Comparison of ENCODE assay signal across 8 mouse cellular contexts in genomic region chr11:78512025-78512957, GRCm38 (mm10). TPM values are rescaled to one million over a fixed set of nuclear protein-coding genes. Genes with fewer than 3 reads are reported as not detected.
DNase-seq lines count a peak whose midpoint lies in the region; ATAC-seq and TF ChIP-seq lines count a peak whose summit lies in the region.

TSS of gene Tmem199 (minus strand) at chr11:78512172.
TSS of gene Poldip2 (plus strand) at chr11:78512193.

- peak; percentile 98 to 99 for TF ChIP-seq POLR2A in MEL (IDR thresholded peaks at IDR 0.05; ENCODE audit: control insufficient read depth in 1 of 2, insufficient read depth in 1 of 2, low read depth in 1 of 2, low read length in 2 of 2, poor library complexity in 1 of 2)
- TF ChIP-seq POLR2A in cerebellum, adult 2 months (IDR thresholded peaks at IDR 0.05; ENCODE audit: borderline replicate concordance, insufficient read depth, low read length): peak; percentile 91

- peak within 1 kb of the TSS; percentile 84 for H3K27ac ChIP-seq in MEL (ENCODE audit: control insufficient read depth, low read depth, low read length)
- H3K27ac ChIP-seq in cerebellum, adult 2 months (ENCODE audit: insufficient read depth, low read length): peak within 1 kb of the TSS; percentile 95
- H3K27ac ChIP-seq in lung, embryonic 16.5 days (ENCODE audit: low read length): peak within 1 kb of the TSS; percentile 83

- 1% methylated on average over 67 of the region's 67 CpGs for WGBS in cerebellum, adult 2 months
- under 1% methylated on average over 56 of the region's 67 CpGs for WGBS in lung, embryonic 16.5 days

- no peaks in the 10 kb centered on the region for H3K27me3 ChIP-seq in MEL (ENCODE audit: control insufficient read depth in 1 of 2, insufficient read depth in 2 of 2, low read length in 2 of 2)
- no peaks in the 10 kb centered on the region for H3K27me3 ChIP-seq in cerebellum, adult 2 months (ENCODE audit: control insufficient read depth, insufficient read depth, low read length)
- no peaks in the 10 kb centered on the region for H3K27me3 ChIP-seq in lung, embryonic 16.5 days (ENCODE audit: control insufficient read depth, insufficient read depth, low read depth, low read length)

- H3K4me2 ChIP-seq in lung, embryonic 16.5 days (ENCODE audit: low read depth, low read length): peak within 1 kb of the TSS; percentile 91

- peaks cover 25% of the 10 kb centered on the region for H3K79me2 ChIP-seq in MEL (ENCODE audit: control insufficient read depth, insufficient read depth, low read length, poor library complexity)

- 0 out of 6 replicates have a peak, but pooled peaks of 1 of the 3 experiments have one; percentile 0 for TF ChIP-seq CTCF in MEL (IDR thresholded peaks at IDR 0.05 in 2 of 3, conservative IDR thresholded peaks at IDR 0.05 in 1 of 3; ENCODE audit: control insufficient read depth in 1 of 3, insufficient read depth in 1 of 3, low read depth in 2 of 3, low read length in 3 of 3, poor library complexity in 1 of 3, severe bottlenecking in 1 of 3)
- no peak for TF ChIP-seq CTCF in cerebellum, adult 2 months (IDR thresholded peaks at IDR 0.05; ENCODE audit: borderline replicate concordance, insufficient read depth, low read depth, low read length)

- peak within 1 kb of the TSS; percentile 98 for H3K9ac ChIP-seq in MEL (ENCODE audit: control insufficient read depth, low read depth, low read length, poor library complexity, severe bottlenecking)
- H3K9ac ChIP-seq in lung, embryonic 16.5 days (ENCODE audit: low read length): peak within 1 kb of the TSS; percentile 99

- peak; percentile 97 for DNase-seq in MEL (ENCODE audit: low read depth, low spot score)
- peak; percentile 89 to 91 for DNase-seq in cerebellum, adult 2 months
- peak; percentile 90 for DNase-seq in forelimb bud, embryonic 11.5 days (ENCODE audit: low read depth, low spot score)
- peak; percentile 41 for DNase-seq in layer of hippocampus, adult 9-10 months (ENCODE audit: low spot score)
- DNase-seq in ovary, postnatal 10 days (ENCODE audit: low spot score): peak; percentile 62
- DNase-seq in thymus, postnatal 10 days (ENCODE audit: low spot score in 2 of 2): peak; percentile 83 to 88

- TF ChIP-seq RAD21 in MEL (IDR thresholded peaks at IDR 0.05; ENCODE audit: low read depth, low read length): no peak

- H3K9me3 ChIP-seq in MEL (replicated peaks; ENCODE audit: insufficient read depth, low read length): no peaks in the 10 kb centered on the region
- no peaks in the 10 kb centered on the region for H3K9me3 ChIP-seq in lung, embryonic 16.5 days (ENCODE audit: control insufficient read depth, low read length)

- H3K36me3 ChIP-seq in MEL (ENCODE audit: control insufficient read depth in 1 of 2, insufficient read depth in 2 of 2, low read length in 2 of 2): peaks cover 18 to 20% of the 10 kb centered on the region in 2 experiments
- peaks cover 29% of the 10 kb centered on the region for H3K36me3 ChIP-seq in lung, embryonic 16.5 days (ENCODE audit: control insufficient read depth, insufficient read depth, low read length)

- peak; percentile 93 to 95 for ATAC-seq in hematopoietic stem cell, adult 5-6 weeks (replicated peaks in 1 of 2; ENCODE audit: insufficient read depth in 1 of 2, low FRiP score in 2 of 2, low TSS enrichment in 1 of 2, low read depth in 1 of 2, poor library complexity in 2 of 2, severe bottlenecking in 2 of 2)
- ATAC-seq in lung, embryonic 16.5 days (ENCODE audit: low read depth): peak; percentile 99

- H3K4me3 ChIP-seq in MEL (ENCODE audit: control insufficient read depth in 1 of 2, insufficient read depth in 1 of 2, low read depth in 2 of 2, low read length in 2 of 2): peak within 1 kb of the TSS; percentile 88 to 93
- peak within 1 kb of the TSS; percentile 83 for H3K4me3 ChIP-seq in cerebellum, adult 2 months (replicated peaks; ENCODE audit: insufficient read depth, low read depth, low read length)
- peak within 1 kb of the TSS; percentile 91 for H3K4me3 ChIP-seq in lung, embryonic 16.5 days (ENCODE audit: low read length)

- TF ChIP-seq EP300 in MEL (IDR thresholded peaks at IDR 0.05; ENCODE audit: low read depth in 1 of 2, low read length in 2 of 2): 0 out of 4 replicates have a peak, but pooled peaks of 1 of the 2 experiments have one; percentile 34

- peaks cover 0 to 12% of the 10 kb centered on the region in 2 experiments; a peak in 3 of 4 replicates for H3K4me1 ChIP-seq in MEL (ENCODE audit: control insufficient read depth in 1 of 2, insufficient read depth in 2 of 2, low read length in 2 of 2)
- peaks cover 14% of the 10 kb centered on the region; the same call in 1 of the 2 replicates for H3K4me1 ChIP-seq in cerebellum, adult 2 months (ENCODE audit: control insufficient read depth, insufficient read depth, low read length)
- peaks cover 16% of the 10 kb centered on the region for H3K4me1 ChIP-seq in lung, embryonic 16.5 days (replicated peaks; ENCODE audit: control insufficient read depth, insufficient read depth, low read length)

TF ChIP-seq in MEL, 35 proteins besides CTCF, POLR2A, EP300 and RAD21 (continues in another document):
- TF ChIP-seq TCF12 (IDR thresholded peaks at IDR 0.05; ENCODE audit: low read depth, low read length): peak; percentile 74
- peak; percentile 96 for TF ChIP-seq USF1 (IDR thresholded peaks at IDR 0.05; ENCODE audit: low read depth, low read length)
- TF ChIP-seq E2F4 (IDR thresholded peaks at IDR 0.05; ENCODE audit: borderline replicate concordance, low read depth, low read length): no peak; the same call in 1 of the 2 replicates
- no peak for TF ChIP-seq MYB (IDR thresholded peaks at IDR 0.05; ENCODE audit: low read depth, low read length)
- no peak for TF ChIP-seq ZNF384 (IDR thresholded peaks at IDR 0.05; ENCODE audit: low read depth, low read length)
- TF ChIP-seq HCFC1 (IDR thresholded peaks at IDR 0.05; ENCODE audit: low read depth, low read length): peak; percentile 89
- peak; percentile 87 for TF ChIP-seq MAX (IDR thresholded peaks at IDR 0.05; ENCODE audit: low read length)
- TF ChIP-seq TBP (IDR thresholded peaks at IDR 0.05; ENCODE audit: low read depth, low read length): peak; percentile 86
- TF ChIP-seq POLR2AphosphoS5 (IDR thresholded peaks at IDR 0.05; ENCODE audit: borderline replicate concordance, low read depth, low read length): no peak
- 0 out of 2 replicates have a peak, but pooled peaks have one; percentile 46 for TF ChIP-seq CHD1 (IDR thresholded peaks at IDR 0.05; ENCODE audit: low read depth, low read length)
- no peak; the same call in 1 of the 2 replicates for TF ChIP-seq UBTF (IDR thresholded peaks at IDR 0.05; ENCODE audit: borderline replicate concordance, insufficient read depth, low read depth, low read length)
- peak; percentile 51; the same call in 1 of the 2 replicates for TF ChIP-seq BHLHE40 (IDR thresholded peaks at IDR 0.05; ENCODE audit: borderline replicate concordance, low read depth, low read length)
- TF ChIP-seq JUND (IDR thresholded peaks at IDR 0.05; ENCODE audit: low read depth, low read length): no peak
- no peak for TF ChIP-seq ZC3H11A (IDR thresholded peaks at IDR 0.05; ENCODE audit: low read depth, low read length)
- TF ChIP-seq TAL1 (IDR thresholded peaks at IDR 0.05; ENCODE audit: low read length): no peak
- TF ChIP-seq ZKSCAN1 (IDR thresholded peaks at IDR 0.05; ENCODE audit: low read depth, low read length): no peak
- TF ChIP-seq MAFK (IDR thresholded peaks at IDR 0.05; ENCODE audit: borderline replicate concordance, low read depth, low read length): no peak
- peak; percentile 98 for TF ChIP-seq NELFE (IDR thresholded peaks at IDR 0.05; ENCODE audit: low read depth, low read length)
- 0 out of 2 replicates have a peak, but pooled peaks have one; percentile 27 for TF ChIP-seq NRF1 (IDR thresholded peaks at IDR 0.05; ENCODE audit: insufficient read depth, low read depth, low read length, poor library complexity, severe bottlenecking)
- TF ChIP-seq ELF1 (IDR thresholded peaks at IDR 0.05; ENCODE audit: low read depth, low read length): peak; percentile 84
- TF ChIP-seq MEF2A (IDR thresholded peaks at IDR 0.05; ENCODE audit: extremely low read depth, insufficient replicate concordance, low read depth, low read length, poor library complexity, severe bottlenecking): no peak
- peak; percentile 80 for TF ChIP-seq MXI1 (IDR thresholded peaks at IDR 0.05; ENCODE audit: low read depth, low read length)
- no peak for TF ChIP-seq GATA1 (IDR thresholded peaks at IDR 0.05; ENCODE audit: low read depth, low read length)
- TF ChIP-seq MYC (IDR thresholded peaks at IDR 0.05; ENCODE audit: low read depth, low read length): peak; percentile 88
- peak; percentile 96 for TF ChIP-seq SIN3A (IDR thresholded peaks at IDR 0.05; ENCODE audit: low read length)
- TF ChIP-seq MAZ (IDR thresholded peaks at IDR 0.05; ENCODE audit: low read depth, low read length): peak; percentile 73; the same call in 1 of the 2 replicates
- peak in 1 of 2 experiments; percentile 75; a peak in 2 of 4 replicates for TF ChIP-seq USF2 (IDR thresholded peaks at IDR 0.05; ENCODE audit: borderline replicate concordance in 1 of 2, insufficient read depth in 1 of 2, low read depth in 1 of 2, low read length in 2 of 2)
- TF ChIP-seq ZMIZ1 (IDR thresholded peaks at IDR 0.05; ENCODE audit: low read depth, low read length): peak; percentile 96
- TF ChIP-seq SMC3 (IDR thresholded peaks at IDR 0.05; ENCODE audit: low read depth, low read length): no peak
- peak; percentile 58; the same call in 1 of the 2 replicates for TF ChIP-seq ETS1 (IDR thresholded peaks at IDR 0.05; ENCODE audit: low read depth, low read length)
- TF ChIP-seq KAT2A (conservative IDR thresholded peaks at IDR 0.05; ENCODE audit: low read depth, low read length): peak; percentile 70
- TF ChIP-seq POLR2AphosphoS2 (IDR thresholded peaks at IDR 0.05; ENCODE audit: low read length): peak; percentile 90

RNA-seq across cellular contexts. Expression of gene Tmem199, which starts in this region (rescaled TPM):
- 51.9 and 57.1 TPM in 2 replicates for total RNA-seq in MEL (2012; rRNA removed)
- polyA plus RNA-seq in MEL (2012; ENCODE audit: insufficient read depth in 1 of 2, insufficient read length in 2 of 2, low read depth in 1 of 2, low replicate concordance in 2 of 2, missing spikeins in 1 of 2): 10 to 100 TPM in 1 of 2 experiments, not detected in 1; 36.5 TPM
- 67.9 and 69.5 TPM in 2 replicates for polyA plus RNA-seq in cerebellum, adult 2 months (2012; rRNA removed)
- total RNA-seq in hematopoietic stem cell, adult 5-6 weeks (2017): 26.0 and 27.9 TPM in 2 replicates
- polyA plus RNA-seq in lung, embryonic 16.5 days (2015; fragmentation: Nextera tagmentation; extraction: Ambion mirVana): 44.9 and 48.3 TPM in 2 replicates

RNA-seq across cellular contexts. Expression of gene Poldip2, which starts in this region (rescaled TPM):
- 157 and 182 TPM in 2 replicates for total RNA-seq in MEL (2012; rRNA removed)
- polyA plus RNA-seq in MEL (2012; ENCODE audit: insufficient read depth in 1 of 2, insufficient read length in 2 of 2, low read depth in 1 of 2, low replicate concordance in 2 of 2, missing spikeins in 1 of 2): 100 to 1,000 TPM; 166 to 260 TPM
- polyA plus RNA-seq in cerebellum, adult 2 months (2012; rRNA removed): 133 TPM in 2 replicates
- 59.5 and 60.7 TPM in 2 replicates for total RNA-seq in hematopoietic stem cell, adult 5-6 weeks (2017)
- 142 TPM in 2 replicates for polyA plus RNA-seq in lung, embryonic 16.5 days (2015; fragmentation: Nextera tagmentation; extraction: Ambion mirVana)

Comparison
In these comparisons a context has a peak if more than half of its experiments do, and no peak if none do; other contexts are left out.
1. Peak in every context shown above with its lines: DNase-seq, ATAC-seq, H3K4me3 ChIP-seq and H3K27ac ChIP-seq.
2. DNase-seq: peak in every context shown above with its lines; median percentile 97 in MEL; 90 in cerebellum, adult 2 months; 90 in forelimb bud, embryonic 11.5 days; 86 in thymus, postnatal 10 days; 62 in ovary, postnatal 10 days; 41 in layer of hippocampus, adult 9-10 months.